Mouse (Mus musculus) kidney, adult 9 months (tissue): Measurements from ENCODE around the gene Ube2m.
"Not testable (repeated sequence)": the region's sequence is repeated elsewhere in the genome, so short reads cannot be mapped to it uniquely, and the experiment has no call there.

Source experiments
- DNase-seq: peaks from one replicate; pipeline ENCODE4 v3.0.0; 2022

Ube2m gene

GRCm38 (mm10) chr7:13037901-13038555 lies at the start of gene Ube2m:
Gene Ube2m, minus strand, starts transcription at chr7:13038275.
- DNase-seq, result peak; percentile 98

GRCm38 (mm10) chr7:13072293-13072692 lies 34.2 kb upstream of the Ube2m start:
- DNase-seq, result no peak

- DNase-seq, result not testable (repeated sequence)
Measured at GRCm38 (mm10) chr7:13063399-13063798, 25.3 kb upstream of the Ube2m start.

GRCm38 (mm10) chr7:13059536-13059935 lies 21.5 kb upstream of the Ube2m start:
- no peak for DNase-seq

GRCm38 (mm10) chr7:13056913-13057700 lies 19.0 kb upstream of the Ube2m start:
- DNase-seq, result no peak

DNA sequence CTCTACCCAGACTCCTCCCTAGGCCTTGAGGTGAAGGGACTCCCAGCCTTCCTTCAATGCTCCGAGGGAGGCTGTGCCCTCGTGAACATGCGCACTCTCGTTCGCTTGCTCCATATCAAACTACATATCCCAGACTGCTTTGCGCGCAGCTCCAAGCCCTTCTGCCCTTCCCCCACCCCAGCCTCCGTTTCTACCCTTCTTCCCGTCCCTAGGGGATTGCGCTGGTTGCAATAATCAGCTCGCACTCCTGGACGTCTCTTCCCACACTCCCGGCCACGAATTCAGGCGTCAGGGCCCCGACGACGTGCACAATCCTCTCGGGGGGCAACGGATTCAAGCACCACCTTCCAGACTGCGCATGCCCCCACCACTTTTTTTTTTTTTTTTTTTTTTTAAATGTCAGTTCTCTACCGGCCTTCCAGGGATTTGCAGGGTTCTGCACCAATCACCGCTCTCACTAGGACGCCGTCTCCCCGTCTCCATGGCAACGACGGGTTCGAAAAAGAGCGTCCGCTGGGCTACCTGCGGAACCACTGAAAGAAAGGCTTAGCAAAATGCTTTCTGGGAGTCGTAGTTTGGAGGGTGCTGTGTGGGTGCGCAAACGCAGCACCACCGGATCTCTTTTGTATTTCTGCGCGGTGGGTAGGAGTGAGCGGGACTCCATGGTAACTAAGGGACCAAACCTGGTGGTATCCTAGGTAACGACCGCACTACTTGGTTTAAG lies 16.4 kb upstream of the Ube2m start, which contains the start of gene Mzf1:
Gene Mzf1 (minus strand): TSS at position 478 of the 724 bp plus-strand sequence.
- DNase-seq, result peak; percentile 97

DNA sequence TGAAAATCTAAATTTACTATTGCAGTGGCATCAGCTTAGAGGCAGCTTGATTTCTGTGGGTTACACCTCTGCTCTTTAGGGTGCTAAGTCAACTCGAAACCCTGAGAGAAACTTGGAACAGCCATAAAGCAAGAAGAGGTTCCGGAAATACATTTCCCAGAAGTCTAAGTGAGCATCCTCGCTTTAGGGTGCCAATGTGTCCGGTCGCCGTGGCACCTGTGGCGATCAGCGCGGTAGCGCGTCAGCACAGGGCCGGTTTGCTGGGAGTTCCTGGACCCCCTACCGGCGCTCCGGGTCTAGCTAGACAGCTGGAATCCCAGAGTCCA lies 15.8 kb upstream of the Ube2m start:
- DNase-seq, result no peak

- DNase-seq, result no peak
Measured at GRCm38 (mm10) chr7:13053501-13053900, 15.4 kb upstream of the Ube2m start.

- DNase-seq, result no peak
Measured at GRCm38 (mm10) chr7:13053001-13053400, 14.9 kb upstream of the Ube2m start.

- peak; percentile 88 for DNase-seq
Measured at GRCm38 (mm10) chr7:13046084-13046483, 8.0 kb upstream of the Ube2m start.

GRCm38 (mm10) chr7:13044254-13044625 lies 6.2 kb upstream of the Ube2m start:
- DNase-seq, result no peak

GRCm38 (mm10) chr7:13043445-13044253 lies 5.6 kb upstream of the Ube2m start:
- no peak for DNase-seq

GRCm38 (mm10) chr7:13043120-13043444 lies 5.0 kb upstream of the Ube2m start:
- no peak for DNase-seq

DNA sequence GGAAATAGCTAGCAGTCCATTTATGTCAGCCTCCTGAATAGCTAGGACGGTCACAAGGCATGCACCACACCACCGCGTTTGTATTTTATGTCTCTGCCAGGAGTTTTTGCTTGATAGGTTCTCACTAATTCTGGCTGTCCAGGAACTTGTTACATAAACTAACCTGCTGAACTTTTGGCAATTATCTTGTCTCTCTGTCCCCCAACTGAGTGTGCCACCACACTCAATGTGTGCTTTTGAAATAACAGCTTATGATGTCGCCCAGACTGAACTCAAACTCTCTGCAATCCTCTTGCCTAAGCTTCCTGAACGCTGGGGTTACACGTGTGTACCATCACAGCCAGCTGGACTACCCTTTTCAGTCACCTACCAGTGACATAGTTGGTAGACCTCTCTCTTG lies 4.4 kb upstream of the Ube2m start:
- no peak for DNase-seq

DNA sequence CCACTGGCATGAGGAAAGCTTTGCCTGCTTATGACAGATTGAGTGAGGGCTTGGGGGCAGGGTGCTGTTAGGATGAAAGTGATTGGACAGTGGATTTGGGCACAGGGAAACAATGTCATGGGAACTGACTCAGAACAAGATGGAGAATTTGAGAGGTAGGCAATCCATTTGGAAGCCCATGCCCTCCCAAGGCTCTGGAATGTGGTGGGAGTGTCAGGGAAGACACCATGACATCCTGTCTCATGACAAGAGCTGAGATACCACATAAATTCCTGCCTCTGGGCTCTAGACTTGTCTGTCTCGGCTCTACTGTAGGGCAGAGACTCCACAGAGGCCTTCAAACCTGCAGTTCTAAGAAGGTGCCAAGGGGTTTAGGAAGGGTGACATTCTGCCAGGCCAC lies 3.2 kb upstream of the Ube2m start:
- DNase-seq, result no peak

DNA sequence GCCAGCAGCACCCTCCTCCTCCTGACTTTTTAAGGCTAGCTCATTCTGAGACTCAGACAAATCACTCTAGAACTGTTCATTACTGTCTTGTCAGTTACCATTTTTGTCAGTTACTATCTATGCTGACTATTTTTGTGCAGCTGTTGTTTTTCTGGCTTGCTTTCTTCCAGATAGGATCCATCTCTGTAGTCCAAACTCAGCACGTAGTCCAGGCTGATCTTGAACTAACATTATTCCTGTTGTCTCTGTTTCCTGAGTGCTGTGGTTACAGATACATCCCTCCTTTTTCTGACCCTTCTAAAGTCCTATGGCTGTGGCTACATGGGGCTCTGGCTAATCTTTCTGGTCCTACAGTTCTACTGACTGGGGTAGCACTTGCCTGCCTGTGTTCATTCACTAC lies 1.1 kb upstream of the Ube2m start:
- DNase-seq, result no peak

GRCm38 (mm10) chr7:13038621-13039169 lies 620 bp upstream of the Ube2m start:
- DNase-seq, result peak; percentile 70

GRCm38 (mm10) chr7:13037366-13037765 lies 709 bp downstream of the Ube2m start:
- DNase-seq, result no peak

GRCm38 (mm10) chr7:13036806-13037205 lies 1.3 kb downstream of the Ube2m start:
- DNase-seq, result no peak

GRCm38 (mm10) chr7:13035211-13035855 lies 2.7 kb downstream of the Ube2m start:
- DNase-seq, result no peak

DNA sequence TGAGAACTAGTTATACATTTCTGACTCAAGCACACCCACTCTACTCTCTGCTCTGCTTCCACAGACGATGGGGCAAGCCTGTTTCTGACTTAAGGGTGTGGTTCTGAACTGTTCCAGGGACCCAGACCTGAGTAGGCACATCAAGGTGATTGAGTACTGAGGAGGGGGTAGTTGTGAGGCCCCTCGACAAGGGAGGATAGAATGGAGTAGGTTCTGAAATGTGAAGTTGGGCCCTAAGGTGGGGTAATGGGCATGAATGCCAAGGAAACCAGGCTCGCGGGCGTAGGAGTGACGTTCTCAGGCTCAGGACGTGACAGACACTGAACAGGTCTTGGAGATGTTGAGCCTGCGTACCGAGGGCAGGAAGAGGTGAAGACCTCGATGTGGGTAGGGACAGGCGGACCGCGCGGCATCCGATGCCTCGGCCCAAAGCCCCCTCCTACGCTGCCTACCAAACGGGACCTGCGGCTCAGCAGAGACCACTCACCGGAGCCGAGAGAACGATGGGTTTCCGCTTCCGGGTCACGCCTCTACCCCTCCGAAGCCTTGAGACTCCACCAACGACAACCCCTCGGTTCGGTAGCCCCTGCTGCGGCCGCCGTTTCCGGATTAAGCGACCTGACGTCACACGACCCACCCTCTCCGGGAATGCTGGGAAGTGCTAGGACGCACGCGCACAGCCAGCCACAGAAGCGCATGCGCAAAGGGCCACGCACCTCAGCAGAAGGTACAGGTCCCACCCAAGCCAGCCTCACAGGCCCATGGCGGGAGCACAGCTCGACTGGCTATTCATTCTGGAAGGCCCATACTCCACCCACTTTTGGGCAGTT lies 3.7 kb downstream of the Ube2m start, which contains the start of gene Chmp2a:
Gene Chmp2a (minus strand): TSS at position 660 of the 830 bp plus-strand sequence.
- peak; percentile 98 for DNase-seq
